ENCODE assay signal across 20 mouse cellular contexts in genomic region chr7:36776956-36777355, GRCm38 (mm10).
A peak's percentile ranks its signal among the peaks of the same experiment; 100 is the strongest.
DNase-seq lines count a peak whose midpoint lies in the region; ATAC-seq and TF ChIP-seq lines count a peak whose summit lies in the region.
"Had no signal": no experiment of that assay in that cellular context is flagged by ENCODE, and none has a peak within 500 bp of the region (broad histone marks: within the 10 kb centered on the region; RNA-seq: fewer than 3 reads in every experiment).

No protein-coding gene starts in this region.

- H3K9ac ChIP-seq in lung, postnatal 0 days (replicated peaks; ENCODE audit: low read depth), result no peak overlapping the region
- H3K9ac ChIP-seq: embryonic facial prominence, embryonic 13.5 days; forebrain, embryonic 15.5 days; limb, embryonic 15.5 days; liver, embryonic 15.5 days had no signal

- peak; percentile 57 for DNase-seq in adrenal gland, adult 2 months
- DNase-seq in adrenal gland, adult 18-20 months (ENCODE audit: low spot score in 2 of 2), result no peak
- DNase-seq in heart, adult 8-10 months (ENCODE audit: low spot score), result peak; percentile 20
- no peak for DNase-seq in heart, postnatal 4 days
- DNase-seq in lung, postnatal 36 days, result peak; percentile 7
- no peak for DNase-seq in lung, postnatal 0 days (ENCODE audit: low spot score)
- DNase-seq in fibroblast of lung, adult 2 months (ENCODE audit: low read depth), result peak; percentile 17
- DNase-seq in limb, embryonic 10.5 days (ENCODE audit: low spot score), result no peak
- DNase-seq: cerebellum, adult 9-11 months; kidney, adult 18-20 months; kidney, postnatal 10 days; retina, postnatal 1 day had no signal

- no peak overlapping the region for H3K4me2 ChIP-seq in lung, postnatal 0 days (replicated peaks; ENCODE audit: low read depth, low read length)
- H3K4me2 ChIP-seq: embryonic facial prominence, embryonic 13.5 days; forebrain, embryonic 15.5 days; limb, embryonic 15.5 days; liver, embryonic 15.5 days had no signal

- WGBS in lung, postnatal 0 days, result 69% methylated on average over 4 of the region's 4 CpGs
- WGBS in limb, embryonic 10.5 days, result 88% methylated on average over 4 of the region's 4 CpGs

- no peak for ATAC-seq in lung, postnatal 0 days
- ATAC-seq: forebrain, embryonic 15.5 days had no signal

- no peak for TF ChIP-seq EP300 in lung, postnatal 0 days (IDR thresholded peaks at IDR 0.05)

- H3K27ac ChIP-seq in lung, postnatal 0 days (ENCODE audit: low read length), result no peak overlapping the region
- H3K27ac ChIP-seq in limb, embryonic 10.5 days, result no peak overlapping the region
- H3K27ac ChIP-seq: embryonic facial prominence, embryonic 13.5 days; forebrain, embryonic 15.5 days; heart, adult 2 months; limb, embryonic 15.5 days; liver, embryonic 15.5 days; macrophage; midbrain, embryonic 10.5 days had no signal

- H3K4me1 ChIP-seq in lung, postnatal 0 days (ENCODE audit: insufficient read depth, low read depth, low read length), result no peaks in the 10 kb centered on the region
- peaks cover 14% of the 10 kb centered on the region; the same call in 1 of the 2 replicates for H3K4me1 ChIP-seq in limb, embryonic 10.5 days
- H3K4me1 ChIP-seq: embryonic facial prominence, embryonic 13.5 days; limb, embryonic 15.5 days; liver, embryonic 15.5 days; midbrain, embryonic 10.5 days had no signal

- H3K9me3 ChIP-seq in lung, postnatal 0 days (ENCODE audit: low read length), result peaks cover 3% of the 10 kb centered on the region; the same call in 1 of the 2 replicates
- H3K9me3 ChIP-seq in limb, embryonic 10.5 days (replicated peaks), result no peaks in the 10 kb centered on the region
- H3K9me3 ChIP-seq: embryonic facial prominence, embryonic 13.5 days; forebrain, embryonic 15.5 days; limb, embryonic 15.5 days; liver, embryonic 15.5 days; midbrain, embryonic 10.5 days had no signal

- H3K36me3 ChIP-seq in lung, postnatal 0 days (ENCODE audit: insufficient read depth, low read length), result no peaks in the 10 kb centered on the region
- H3K36me3 ChIP-seq in limb, embryonic 10.5 days, result no peaks in the 10 kb centered on the region
- H3K36me3 ChIP-seq: embryonic facial prominence, embryonic 13.5 days; forebrain, embryonic 15.5 days; G1E; limb, embryonic 15.5 days; liver, embryonic 15.5 days; midbrain, embryonic 10.5 days had no signal

- H3K4me3 ChIP-seq in lung, postnatal 0 days (ENCODE audit: low read depth, low read length), result no peak overlapping the region
- no peak overlapping the region for H3K4me3 ChIP-seq in limb, embryonic 10.5 days
- H3K4me3 ChIP-seq: embryonic facial prominence, embryonic 13.5 days; forebrain, embryonic 15.5 days; heart, adult 2 months; limb, embryonic 15.5 days; liver, embryonic 15.5 days; midbrain, embryonic 10.5 days had no signal

- TF ChIP-seq CTCF in lung, postnatal 0 days (IDR thresholded peaks at IDR 0.05), result no peak

- H3K27me3 ChIP-seq in lung, postnatal 0 days (replicated peaks; ENCODE audit: insufficient read depth, low read length), result no peaks in the 10 kb centered on the region
- H3K27me3 ChIP-seq in limb, embryonic 10.5 days (ENCODE audit: low read depth, poor library complexity, severe bottlenecking), result no peaks in the 10 kb centered on the region
- H3K27me3 ChIP-seq: embryonic facial prominence, embryonic 13.5 days; forebrain, embryonic 15.5 days; limb, embryonic 15.5 days; liver, embryonic 15.5 days had no signal

Comparison
In these comparisons a context has a peak if more than half of its experiments do, and no peak if none do; other contexts are left out.
1. DNase-seq: peak in adrenal gland, adult 2 months (single experiment), heart, adult 8-10 months (single experiment), lung, postnatal 36 days (single experiment) and fibroblast of lung, adult 2 months (single experiment); none in adrenal gland, adult 18-20 months (0 of 2), heart, postnatal 4 days (single experiment), lung, postnatal 0 days (single experiment) and limb, embryonic 10.5 days (single experiment).